Mouse (Mus musculus): ENCODE results near the gene E2f2. TPM values are rescaled to one million over a fixed set of nuclear protein-coding genes. Genes with fewer than 3 reads are reported as not detected.

E2f2 gene
- polyA plus RNA-seq, 1 experiment: 0.67 TPM

- Histone ChIP-seq H3K4me1 (ENCODE audit: control insufficient read depth, insufficient read depth, low read length) (peaks cover 4% of the 10 kb centered on the region), H3K4me3 (ENCODE audit: insufficient read depth, low read length) (no peak overlapping the region), H3K27ac (ENCODE audit: insufficient read depth, low read length) (no peak overlapping the region)
- TF ChIP-seq CTCF (IDR thresholded peaks at IDR 0.05; ENCODE audit: extremely low read depth, insufficient read depth, low read length) (peak; percentile 66), POLR2A (IDR thresholded peaks at IDR 0.05; ENCODE audit: extremely low read depth, insufficient read depth, low read length) (no peak)
These were observed 22.5 kb upstream of the E2f2 start for GRCm38 (mm10) chr4:136149734-136150133.

- no peak overlapping the region for H3K27ac ChIP-seq (ENCODE audit: insufficient read depth, low read length)
- no peak for TF ChIP-seq CTCF (IDR thresholded peaks at IDR 0.05; ENCODE audit: extremely low read depth, insufficient read depth, low read length)
- TF ChIP-seq POLR2A (IDR thresholded peaks at IDR 0.05; ENCODE audit: extremely low read depth, insufficient read depth, low read length): no peak
- H3K4me1 ChIP-seq (ENCODE audit: control insufficient read depth, insufficient read depth, low read length): peaks cover 2% of the 10 kb centered on the region
- no peak overlapping the region for H3K4me3 ChIP-seq (ENCODE audit: insufficient read depth, low read length)
These were observed 21.6 kb upstream of the E2f2 start for GRCm38 (mm10) chr4:136150596-136150995.

GRCm38 (mm10) chr4:136152821-136153220 lies 19.4 kb upstream of the E2f2 start:
- Histone ChIP-seq H3K27ac (ENCODE audit: insufficient read depth, low read length) (no peak overlapping the region), H3K4me1 (ENCODE audit: control insufficient read depth, insufficient read depth, low read length) (no peaks in the 10 kb centered on the region; the same call in 1 of the 2 replicates), H3K4me3 (ENCODE audit: insufficient read depth, low read length) (no peak overlapping the region)
- TF ChIP-seq CTCF (IDR thresholded peaks at IDR 0.05; ENCODE audit: extremely low read depth, insufficient read depth, low read length) (0 out of 2 replicates have a peak, but pooled peaks have one; percentile 16), POLR2A (IDR thresholded peaks at IDR 0.05; ENCODE audit: extremely low read depth, insufficient read depth, low read length) (no peak)

GRCm38 (mm10) chr4:136154462-136154861 lies 17.7 kb upstream of the E2f2 start:
- Histone ChIP-seq H3K27ac (ENCODE audit: insufficient read depth, low read length) (no peak overlapping the region), H3K4me1 (ENCODE audit: control insufficient read depth, insufficient read depth, low read length) (no peaks in the 10 kb centered on the region)
- TF ChIP-seq CTCF (IDR thresholded peaks at IDR 0.05; ENCODE audit: extremely low read depth, insufficient read depth, low read length) (no peak), POLR2A (IDR thresholded peaks at IDR 0.05; ENCODE audit: extremely low read depth, insufficient read depth, low read length) (no peak)

GRCm38 (mm10) chr4:136158498-136158897 lies 13.7 kb upstream of the E2f2 start:
- TF ChIP-seq CTCF (IDR thresholded peaks at IDR 0.05; ENCODE audit: extremely low read depth, insufficient read depth, low read length) (no peak), POLR2A (IDR thresholded peaks at IDR 0.05; ENCODE audit: extremely low read depth, insufficient read depth, low read length) (no peak)
- H3K27ac ChIP-seq (ENCODE audit: insufficient read depth, low read length): no peak overlapping the region
- H3K4me3 ChIP-seq (ENCODE audit: insufficient read depth, low read length): no peak overlapping the region
- no peaks in the 10 kb centered on the region for H3K4me1 ChIP-seq (ENCODE audit: control insufficient read depth, insufficient read depth, low read length)

More at GRCm38 (mm10) chr4:136154462-136154861, 17.7 kb upstream of the E2f2 start:
- H3K4me3 ChIP-seq (ENCODE audit: insufficient read depth, low read length): no peak overlapping the region

GRCm38 (mm10) chr4:136159802-136160397 lies 12.3 kb upstream of the E2f2 start:
- TF ChIP-seq POLR2A (IDR thresholded peaks at IDR 0.05; ENCODE audit: extremely low read depth, insufficient read depth, low read length) (no peak), CTCF (IDR thresholded peaks at IDR 0.05; ENCODE audit: extremely low read depth, insufficient read depth, low read length) (peak; percentile 100)
- H3K4me1 ChIP-seq (ENCODE audit: control insufficient read depth, insufficient read depth, low read length): no peaks in the 10 kb centered on the region
- H3K4me3 ChIP-seq (ENCODE audit: insufficient read depth, low read length): no peak overlapping the region
- H3K27ac ChIP-seq (ENCODE audit: insufficient read depth, low read length): no peak overlapping the region

GRCm38 (mm10) chr4:136163448-136163847 lies 8.7 kb upstream of the E2f2 start:
- Histone ChIP-seq H3K27ac (ENCODE audit: insufficient read depth, low read length) (no peak overlapping the region), H3K4me3 (ENCODE audit: insufficient read depth, low read length) (no peak overlapping the region), H3K4me1 (ENCODE audit: control insufficient read depth, insufficient read depth, low read length) (no peaks in the 10 kb centered on the region)
- TF ChIP-seq POLR2A (IDR thresholded peaks at IDR 0.05; ENCODE audit: extremely low read depth, insufficient read depth, low read length): no peak
- TF ChIP-seq CTCF (IDR thresholded peaks at IDR 0.05; ENCODE audit: extremely low read depth, insufficient read depth, low read length): peak; percentile 98

GRCm38 (mm10) chr4:136164981-136165380 lies 7.2 kb upstream of the E2f2 start:
- no peak for TF ChIP-seq CTCF (IDR thresholded peaks at IDR 0.05; ENCODE audit: extremely low read depth, insufficient read depth, low read length)
- no peak for TF ChIP-seq POLR2A (IDR thresholded peaks at IDR 0.05; ENCODE audit: extremely low read depth, insufficient read depth, low read length)
- no peak overlapping the region for H3K27ac ChIP-seq (ENCODE audit: insufficient read depth, low read length)
- H3K4me3 ChIP-seq (ENCODE audit: insufficient read depth, low read length): no peak overlapping the region
- H3K4me1 ChIP-seq (ENCODE audit: control insufficient read depth, insufficient read depth, low read length): no peaks in the 10 kb centered on the region

GRCm38 (mm10) chr4:136167701-136168100 lies 4.5 kb upstream of the E2f2 start:
- no peak for TF ChIP-seq POLR2A (IDR thresholded peaks at IDR 0.05; ENCODE audit: extremely low read depth, insufficient read depth, low read length)
- no peak for TF ChIP-seq CTCF (IDR thresholded peaks at IDR 0.05; ENCODE audit: extremely low read depth, insufficient read depth, low read length)
- Histone ChIP-seq H3K27ac (ENCODE audit: insufficient read depth, low read length) (no peak overlapping the region), H3K4me1 (ENCODE audit: control insufficient read depth, insufficient read depth, low read length) (no peaks in the 10 kb centered on the region), H3K4me3 (ENCODE audit: insufficient read depth, low read length) (no peak overlapping the region)

- no peak overlapping the region for H3K27ac ChIP-seq (ENCODE audit: insufficient read depth, low read length)
- TF ChIP-seq CTCF (IDR thresholded peaks at IDR 0.05; ENCODE audit: extremely low read depth, insufficient read depth, low read length) (no peak), POLR2A (IDR thresholded peaks at IDR 0.05; ENCODE audit: extremely low read depth, insufficient read depth, low read length) (no peak)
- H3K4me3 ChIP-seq (ENCODE audit: insufficient read depth, low read length): no peak overlapping the region
- H3K4me1 ChIP-seq (ENCODE audit: control insufficient read depth, insufficient read depth, low read length): no peaks in the 10 kb centered on the region
These were observed 1.8 kb upstream of the E2f2 start for GRCm38 (mm10) chr4:136170401-136170800.
